Mouse (Mus musculus): ENCODE results near the gene Slc7a6os. TPM values are rescaled to one million over a fixed set of nuclear protein-coding genes. Genes with fewer than 3 reads are reported as not detected.
A peak's percentile ranks its signal among the peaks of the same experiment; 100 is the strongest.

Gene Slc7a6os
- polyA plus RNA-seq, 1 experiment = 45.1 TPM

- TF ChIP-seq CTCF (IDR thresholded peaks at IDR 0.05; ENCODE audit: low read depth, low read length) = peak; percentile 77
- no peak for TF ChIP-seq POLR2A (IDR thresholded peaks at IDR 0.05; ENCODE audit: insufficient read depth, low read length)
- TF ChIP-seq EP300 (IDR thresholded peaks at IDR 0.05; ENCODE audit: insufficient read depth, low read depth, low read length) = no peak
- Histone ChIP-seq H3K9ac (ENCODE audit: low read depth, poor library complexity, severe bottlenecking) (no peak overlapping the region), H3K4me3 (ENCODE audit: low read depth, low read length) (no peak overlapping the region), H3K4me1 (ENCODE audit: control insufficient read depth, insufficient read depth, low read length) (peaks cover 2% of the 10 kb centered on the region), H3K27ac (ENCODE audit: insufficient read depth, low read length) (no peak overlapping the region), H3K36me3 (ENCODE audit: control insufficient read depth, insufficient read depth, low read length, poor library complexity, severe bottlenecking) (peaks cover 14% of the 10 kb centered on the region; the same call in 1 of the 2 replicates), H3K9me3 (replicated peaks; ENCODE audit: control insufficient read depth, insufficient read depth, low read length, poor library complexity, severe bottlenecking) (no peaks in the 10 kb centered on the region), H3K27me3 (ENCODE audit: control insufficient read depth, insufficient read depth, low read length, poor library complexity, severe bottlenecking) (0 out of 2 replicates have a peak, but pooled peaks cover 2% of the 10 kb centered on the region)
Observed at GRCm38 (mm10) chr8:106165460-106165859, 45.3 kb downstream of the Slc7a6os start.

GRCm38 (mm10) chr8:106163251-106163650 is 47.5 kb downstream of the Slc7a6os start:
- H3K9me3 ChIP-seq (replicated peaks; ENCODE audit: control insufficient read depth, insufficient read depth, low read length, poor library complexity, severe bottlenecking) = no peaks in the 10 kb centered on the region
- TF ChIP-seq POLR2A (IDR thresholded peaks at IDR 0.05; ENCODE audit: insufficient read depth, low read length) (no peak), CTCF (IDR thresholded peaks at IDR 0.05; ENCODE audit: low read depth, low read length) (no peak), EP300 (IDR thresholded peaks at IDR 0.05; ENCODE audit: insufficient read depth, low read depth, low read length) (no peak)
- H3K9ac ChIP-seq (ENCODE audit: low read depth, poor library complexity, severe bottlenecking) = no peak overlapping the region
- H3K27me3 ChIP-seq (ENCODE audit: control insufficient read depth, insufficient read depth, low read length, poor library complexity, severe bottlenecking) = no peaks in the 10 kb centered on the region
- H3K27ac ChIP-seq (ENCODE audit: insufficient read depth, low read length) = no peak overlapping the region
- no peak overlapping the region for H3K4me3 ChIP-seq (ENCODE audit: low read depth, low read length)
- no peaks in the 10 kb centered on the region for H3K4me1 ChIP-seq (ENCODE audit: control insufficient read depth, insufficient read depth, low read length)
- peaks cover 14% of the 10 kb centered on the region; the same call in 1 of the 2 replicates for H3K36me3 ChIP-seq (ENCODE audit: control insufficient read depth, insufficient read depth, low read length, poor library complexity, severe bottlenecking)

- Histone ChIP-seq H3K27ac (ENCODE audit: insufficient read depth, low read length) (no peak overlapping the region), H3K9me3 (replicated peaks; ENCODE audit: control insufficient read depth, insufficient read depth, low read length, poor library complexity, severe bottlenecking) (no peaks in the 10 kb centered on the region), H3K4me1 (ENCODE audit: control insufficient read depth, insufficient read depth, low read length) (no peaks in the 10 kb centered on the region), H3K27me3 (ENCODE audit: control insufficient read depth, insufficient read depth, low read length, poor library complexity, severe bottlenecking) (no peaks in the 10 kb centered on the region), H3K9ac (ENCODE audit: low read depth, poor library complexity, severe bottlenecking) (no peak overlapping the region), H3K36me3 (ENCODE audit: control insufficient read depth, insufficient read depth, low read length, poor library complexity, severe bottlenecking) (peaks cover 14% of the 10 kb centered on the region; the same call in 1 of the 2 replicates), H3K4me3 (ENCODE audit: low read depth, low read length) (no peak overlapping the region)
- TF ChIP-seq EP300 (IDR thresholded peaks at IDR 0.05; ENCODE audit: insufficient read depth, low read depth, low read length) (no peak), CTCF (IDR thresholded peaks at IDR 0.05; ENCODE audit: low read depth, low read length) (no peak), POLR2A (IDR thresholded peaks at IDR 0.05; ENCODE audit: insufficient read depth, low read length) (no peak)
Observed at GRCm38 (mm10) chr8:106159876-106160275, 50.9 kb downstream of the Slc7a6os start.

- Histone ChIP-seq H3K27ac (ENCODE audit: insufficient read depth, low read length) (no peak overlapping the region), H3K36me3 (ENCODE audit: control insufficient read depth, insufficient read depth, low read length, poor library complexity, severe bottlenecking) (peaks cover 5% of the 10 kb centered on the region; the same call in 1 of the 2 replicates)
Observed at GRCm38 (mm10) chr8:106158381-106158780, 52.4 kb downstream of the Slc7a6os start.

GRCm38 (mm10) chr8:106157419-106157818 is 53.3 kb downstream of the Slc7a6os start:
- Histone ChIP-seq H3K27ac (ENCODE audit: insufficient read depth, low read length) (no peak overlapping the region), H3K4me3 (ENCODE audit: low read depth, low read length) (no peak overlapping the region), H3K9ac (ENCODE audit: low read depth, poor library complexity, severe bottlenecking) (no peak overlapping the region), H3K9me3 (replicated peaks; ENCODE audit: control insufficient read depth, insufficient read depth, low read length, poor library complexity, severe bottlenecking) (no peaks in the 10 kb centered on the region), H3K27me3 (ENCODE audit: control insufficient read depth, insufficient read depth, low read length, poor library complexity, severe bottlenecking) (no peaks in the 10 kb centered on the region), H3K36me3 (ENCODE audit: control insufficient read depth, insufficient read depth, low read length, poor library complexity, severe bottlenecking) (no peaks in the 10 kb centered on the region; the same call in 1 of the 2 replicates), H3K4me1 (ENCODE audit: control insufficient read depth, insufficient read depth, low read length) (no peaks in the 10 kb centered on the region)
- no peak for TF ChIP-seq CTCF (IDR thresholded peaks at IDR 0.05; ENCODE audit: low read depth, low read length)
- TF ChIP-seq POLR2A (IDR thresholded peaks at IDR 0.05; ENCODE audit: insufficient read depth, low read length) = no peak
- TF ChIP-seq EP300 (IDR thresholded peaks at IDR 0.05; ENCODE audit: insufficient read depth, low read depth, low read length) = no peak

More at GRCm38 (mm10) chr8:106158381-106158780, 52.4 kb downstream of the Slc7a6os start:
- no peaks in the 10 kb centered on the region for H3K9me3 ChIP-seq (replicated peaks; ENCODE audit: control insufficient read depth, insufficient read depth, low read length, poor library complexity, severe bottlenecking)
- H3K27me3 ChIP-seq (ENCODE audit: control insufficient read depth, insufficient read depth, low read length, poor library complexity, severe bottlenecking) = no peaks in the 10 kb centered on the region
- H3K4me1 ChIP-seq (ENCODE audit: control insufficient read depth, insufficient read depth, low read length) = no peaks in the 10 kb centered on the region
- no peak overlapping the region for H3K9ac ChIP-seq (ENCODE audit: low read depth, poor library complexity, severe bottlenecking)
- H3K4me3 ChIP-seq (ENCODE audit: low read depth, low read length) = no peak overlapping the region
- TF ChIP-seq EP300 (IDR thresholded peaks at IDR 0.05; ENCODE audit: insufficient read depth, low read depth, low read length) (no peak), CTCF (IDR thresholded peaks at IDR 0.05; ENCODE audit: low read depth, low read length) (no peak), POLR2A (IDR thresholded peaks at IDR 0.05; ENCODE audit: insufficient read depth, low read length) (no peak)

GRCm38 (mm10) chr8:106152876-106153275 is 57.9 kb downstream of the Slc7a6os start:
- H3K27me3 ChIP-seq (ENCODE audit: control insufficient read depth, insufficient read depth, low read length, poor library complexity, severe bottlenecking) = no peaks in the 10 kb centered on the region
- no peak overlapping the region for H3K9ac ChIP-seq (ENCODE audit: low read depth, poor library complexity, severe bottlenecking)
- no peaks in the 10 kb centered on the region for H3K4me1 ChIP-seq (ENCODE audit: control insufficient read depth, insufficient read depth, low read length)
- H3K36me3 ChIP-seq (ENCODE audit: control insufficient read depth, insufficient read depth, low read length, poor library complexity, severe bottlenecking) = no peaks in the 10 kb centered on the region; the same call in 1 of the 2 replicates
- no peak for TF ChIP-seq EP300 (IDR thresholded peaks at IDR 0.05; ENCODE audit: insufficient read depth, low read depth, low read length)
- no peak for TF ChIP-seq POLR2A (IDR thresholded peaks at IDR 0.05; ENCODE audit: insufficient read depth, low read length)
- TF ChIP-seq CTCF (IDR thresholded peaks at IDR 0.05; ENCODE audit: low read depth, low read length) = no peak
- no peaks in the 10 kb centered on the region for H3K9me3 ChIP-seq (replicated peaks; ENCODE audit: control insufficient read depth, insufficient read depth, low read length, poor library complexity, severe bottlenecking)
- H3K4me3 ChIP-seq (ENCODE audit: low read depth, low read length) = no peak overlapping the region
- no peak overlapping the region for H3K27ac ChIP-seq (ENCODE audit: insufficient read depth, low read length)
